Mouse (Mus musculus): Measurements from ENCODE around the gene Vsig10l. TPM values are rescaled to one million over a fixed set of nuclear protein-coding genes. Genes with fewer than 3 reads are reported as not detected.

The Vsig10l gene
- 1 to 10 TPM; 5.4 to 7.5 TPM for total RNA-seq (2021)

- intact Hi-C loops (cut with DNase I): no loop called here
- no peak for DNase-seq
These were observed at the start of gene Vsig10l for GRCm38 (mm10) chr7:43462851-43463250. TSS of gene Vsig10l (plus strand) at chr7:43463151.

GRCm38 (mm10) chr7:43417298-43417697, 45.7 kb upstream of the Vsig10l start:
- intact Hi-C loops (cut with DNase I): no loop called here
- DNase-seq: no peak

GRCm38 (mm10) chr7:43422995-43423617, 39.8 kb upstream of the Vsig10l start:
- intact Hi-C loops (cut with DNase I): loop anchor here (5.0 kb wide), 1 partner anchor 44 kb away; no protein-coding TSS in a partner anchor
- peak; percentile 74 for DNase-seq

- intact Hi-C loops (cut with DNase I): loop anchor here (5.0 kb wide), 1 partner anchor 43 kb away; no protein-coding TSS in a partner anchor
- no peak for DNase-seq
These were observed 38.8 kb upstream of the Vsig10l start for GRCm38 (mm10) chr7:43423991-43424625.

GRCm38 (mm10) chr7:43427406-43427805, 35.5 kb upstream of the Vsig10l start, which contains the start of gene Lim2:
TSS of gene Lim2 (plus strand) at chr7:43427670.
- intact Hi-C loops (cut with DNase I): no loop called here
- DNase-seq: no peak

GRCm38 (mm10) chr7:43429500-43429899, 33.5 kb upstream of the Vsig10l start:
- intact Hi-C loops (cut with DNase I): no loop called here
- DNase-seq: no peak

GRCm38 (mm10) chr7:43432891-43433290, 30.1 kb upstream of the Vsig10l start:
- intact Hi-C loops (cut with DNase I): no loop called here
- no peak for DNase-seq

GRCm38 (mm10) chr7:43434676-43435075, 28.3 kb upstream of the Vsig10l start:
- DNase-seq: no peak
- intact Hi-C loops (cut with DNase I): no loop called here

GRCm38 (mm10) chr7:43436341-43437255, 26.4 kb upstream of the Vsig10l start, which contains the start of gene Nkg7:
TSS of gene Nkg7 (plus strand) at chr7:43437073.
- no peak for DNase-seq
- intact Hi-C loops (cut with DNase I): no loop called here

GRCm38 (mm10) chr7:43438611-43439010, 24.3 kb upstream of the Vsig10l start:
- DNase-seq: no peak
- intact Hi-C loops (cut with DNase I): no loop called here

GRCm38 (mm10) chr7:43440482-43440881, 22.5 kb upstream of the Vsig10l start, which contains the start of gene Cldnd2:
TSS of gene Cldnd2 (plus strand) at chr7:43440782.
- intact Hi-C loops (cut with DNase I): no loop called here
- no peak for DNase-seq

- DNase-seq: no peak
- intact Hi-C loops (cut with DNase I): no loop called here
These were observed 21.9 kb upstream of the Vsig10l start for GRCm38 (mm10) chr7:43441071-43441470.

GRCm38 (mm10) chr7:43442684-43443083, 20.3 kb upstream of the Vsig10l start:
- DNase-seq: no peak
- intact Hi-C loops (cut with DNase I): no loop called here

GRCm38 (mm10) chr7:43443126-43443916, 19.6 kb upstream of the Vsig10l start:
- DNase-seq: peak; percentile 57
- intact Hi-C loops (cut with DNase I): no loop called here

- DNase-seq: peak; percentile 94
- intact Hi-C loops (cut with DNase I): no loop called here
These were observed 19.0 kb upstream of the Vsig10l start, which contains the start of the genes Etfb and Gm45233 for GRCm38 (mm10) chr7:43443917-43444293. TSS of gene Etfb (plus strand) at chr7:43444083. TSS of gene Gm45233 (plus strand) at chr7:43444128.

GRCm38 (mm10) chr7:43447801-43448200, 15.2 kb upstream of the Vsig10l start:
- DNase-seq: no peak
- intact Hi-C loops (cut with DNase I): no loop called here

- intact Hi-C loops (cut with DNase I): no loop called here
- DNase-seq: no peak
These were observed 14.7 kb upstream of the Vsig10l start for GRCm38 (mm10) chr7:43448246-43448645.

GRCm38 (mm10) chr7:43449811-43450210, 13.1 kb upstream of the Vsig10l start:
- DNase-seq: no peak
- intact Hi-C loops (cut with DNase I): no loop called here

- intact Hi-C loops (cut with DNase I): no loop called here
- no peak for DNase-seq
These were observed 11.2 kb upstream of the Vsig10l start for GRCm38 (mm10) chr7:43451726-43452125.

- no peak for DNase-seq
These were observed 10.3 kb upstream of the Vsig10l start for GRCm38 (mm10) chr7:43452609-43453008.

More at GRCm38 (mm10) chr7:43452609-43453008, 10.3 kb upstream of the Vsig10l start:
- intact Hi-C loops (cut with DNase I): no loop called here
